ENCODE assay signal across 10 mouse cellular contexts in the genomic region with DNA sequence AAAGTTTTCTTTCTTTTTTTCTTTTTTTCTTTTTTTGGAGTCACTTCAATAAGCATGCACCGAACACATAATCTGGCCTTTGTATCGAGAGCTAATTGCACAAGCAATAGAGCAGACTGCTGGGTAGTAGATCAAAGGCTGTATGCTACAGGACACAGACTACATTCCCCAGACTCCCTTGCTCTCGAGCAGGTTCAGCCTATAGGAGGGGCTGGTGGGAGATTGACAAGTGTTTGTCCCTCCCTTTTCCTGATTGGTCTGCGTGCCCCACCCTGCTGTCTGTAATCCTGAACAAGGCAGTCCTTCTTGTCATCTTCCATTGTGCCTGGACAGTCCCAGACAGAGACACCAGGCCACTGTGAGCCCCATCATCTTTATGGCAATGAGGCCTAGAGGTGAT.
DNase-seq lines count a peak whose midpoint lies in the region; ATAC-seq and TF ChIP-seq lines count a peak whose summit lies in the region.
"Had no signal": no experiment of that assay in that cellular context is flagged by ENCODE, and none has a peak within 500 bp of the region (broad histone marks: within the 10 kb centered on the region; RNA-seq: fewer than 3 reads in every experiment).

No protein-coding gene starts in this region.

- H3K4me3 ChIP-seq in hindbrain, embryonic 15.5 days: no peak overlapping the region
- no peak overlapping the region for H3K4me3 ChIP-seq in cerebellum, adult 2 months (replicated peaks; ENCODE audit: insufficient read depth, low read depth, low read length)
- H3K4me3 ChIP-seq: embryonic facial prominence, embryonic 13.5 days; liver, embryonic 15.5 days had no signal

- 31% methylated on average over 4 of the region's 4 CpGs for WGBS in hindbrain, embryonic 15.5 days
- WGBS in cerebellum, adult 2 months: 28% methylated on average over 4 of the region's 4 CpGs

- peak; percentile 77 for ATAC-seq in hindbrain, embryonic 15.5 days (ENCODE audit: low FRiP score, low read depth)
- ATAC-seq in megakaryocyte-erythroid progenitor cell, adult 5-6 weeks (replicated peaks; ENCODE audit: low FRiP score, low TSS enrichment, poor library complexity, severe bottlenecking): peak; percentile 73

- no peak overlapping the region for H3K9ac ChIP-seq in hindbrain, embryonic 15.5 days
- H3K9ac ChIP-seq: embryonic facial prominence, embryonic 13.5 days; liver, embryonic 15.5 days had no signal

- H3K9me3 ChIP-seq in hindbrain, embryonic 15.5 days: no peaks in the 10 kb centered on the region
- H3K9me3 ChIP-seq: embryonic facial prominence, embryonic 13.5 days; liver, embryonic 15.5 days had no signal

- no peaks in the 10 kb centered on the region for H3K27me3 ChIP-seq in hindbrain, embryonic 15.5 days
- H3K27me3 ChIP-seq in cerebellum, adult 2 months (ENCODE audit: control insufficient read depth, insufficient read depth, low read length): no peaks in the 10 kb centered on the region
- H3K27me3 ChIP-seq: embryonic facial prominence, embryonic 13.5 days; liver, embryonic 15.5 days had no signal

- peak; percentile 11 for DNase-seq in 416B (ENCODE audit: low read depth)
- DNase-seq in brain, embryonic 14.5 days (ENCODE audit: low read depth): peak; percentile 74
- DNase-seq in right cerebral cortex, postnatal 4 days: no peak
- no peak for DNase-seq in ovary, adult 18-20 months (ENCODE audit: low spot score)
- DNase-seq in left cerebral cortex, adult 9 months (ENCODE audit: low spot score in 2 of 2): no peak
- no peak for DNase-seq in cerebellum, adult 2 months

- no peak overlapping the region for H3K4me2 ChIP-seq in hindbrain, embryonic 15.5 days
- H3K4me2 ChIP-seq: embryonic facial prominence, embryonic 13.5 days; liver, embryonic 15.5 days had no signal

- H3K27ac ChIP-seq in hindbrain, embryonic 15.5 days (replicated peaks): no peak overlapping the region
- no peak overlapping the region for H3K27ac ChIP-seq in cerebellum, adult 2 months (ENCODE audit: insufficient read depth, low read length)
- H3K27ac ChIP-seq: embryonic facial prominence, embryonic 13.5 days; liver, embryonic 15.5 days had no signal

- no peak for TF ChIP-seq POLR2A in brain, embryonic 14.5 days (IDR thresholded peaks at IDR 0.05; ENCODE audit: borderline replicate concordance, extremely low read depth, insufficient read depth, insufficient read length, poor library complexity, severe bottlenecking)
- TF ChIP-seq POLR2A in cerebellum, adult 2 months (IDR thresholded peaks at IDR 0.05; ENCODE audit: borderline replicate concordance, insufficient read depth, low read length): no peak

- no peaks in the 10 kb centered on the region for H3K36me3 ChIP-seq in hindbrain, embryonic 15.5 days
- H3K36me3 ChIP-seq: embryonic facial prominence, embryonic 13.5 days; liver, embryonic 15.5 days had no signal

- no peaks in the 10 kb centered on the region for H3K4me1 ChIP-seq in hindbrain, embryonic 15.5 days (replicated peaks)
- H3K4me1 ChIP-seq in cerebellum, adult 2 months (ENCODE audit: control insufficient read depth, insufficient read depth, low read length): no peaks in the 10 kb centered on the region
- H3K4me1 ChIP-seq: embryonic facial prominence, embryonic 13.5 days; liver, embryonic 15.5 days had no signal

- TF ChIP-seq CTCF in brain, embryonic 14.5 days (IDR thresholded peaks at IDR 0.05; ENCODE audit: borderline replicate concordance, extremely low read depth, insufficient read depth, insufficient read length): no peak
- no peak for TF ChIP-seq CTCF in cerebellum, adult 2 months (IDR thresholded peaks at IDR 0.05; ENCODE audit: borderline replicate concordance, insufficient read depth, low read depth, low read length)

Comparison
In these comparisons a context has a peak if more than half of its experiments do, and no peak if none do; other contexts are left out.
1. DNase-seq: peak in 416B (single experiment) and brain, embryonic 14.5 days (single experiment); none in right cerebral cortex, postnatal 4 days (single experiment), ovary, adult 18-20 months (single experiment), left cerebral cortex, adult 9 months (0 of 2) and cerebellum, adult 2 months (0 of 2).